Comparison of ENCODE assay signal across 1 mouse cellular context in the genomic region with DNA sequence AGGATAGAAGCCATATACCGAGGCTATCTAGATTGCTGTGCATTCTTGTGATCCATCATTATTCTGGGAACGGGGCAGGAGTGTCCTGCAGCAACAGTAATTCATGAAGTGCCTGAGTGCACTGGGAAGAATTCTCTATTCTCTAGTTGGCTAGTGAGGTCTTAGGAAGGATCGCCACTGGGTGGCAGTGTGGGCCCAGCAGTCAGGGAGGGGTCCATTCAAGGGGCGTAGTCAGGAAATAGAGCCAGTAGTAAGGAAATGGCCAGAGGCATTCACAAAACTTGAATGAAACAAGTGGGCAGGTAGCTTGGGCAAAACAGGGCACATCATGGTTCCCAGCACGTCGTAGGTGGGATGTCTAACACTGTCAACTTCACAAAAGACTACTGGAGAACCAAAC.
TF ChIP-seq lines count a peak whose summit lies in the region.

No protein-coding gene starts in this region.

TF ChIP-seq in CH12.LX, 34 proteins besides CTCF, POLR2A, EP300 and RAD21 (continued from another document):
- peak; percentile 24; the same call in 1 of the 2 replicates for TF ChIP-seq IRF4 (IDR thresholded peaks at IDR 0.05; ENCODE audit: low read depth, low read length)
- no peak for TF ChIP-seq CHD1 (IDR thresholded peaks at IDR 0.05; ENCODE audit: low read depth, low read length)
- no peak for TF ChIP-seq PAX5 (IDR thresholded peaks at IDR 0.05; ENCODE audit: low read length)
- no peak for TF ChIP-seq UBTF (IDR thresholded peaks at IDR 0.05; ENCODE audit: low read depth, low read length)
- no peak for TF ChIP-seq MEF2A (IDR thresholded peaks at IDR 0.05; ENCODE audit: borderline replicate concordance, low read depth, low read length)
- no peak for TF ChIP-seq MAX (IDR thresholded peaks at IDR 0.05; ENCODE audit: low read length)
- TF ChIP-seq ZMIZ1 (IDR thresholded peaks at IDR 0.05; ENCODE audit: low read depth, low read length) = no peak
- no peak for TF ChIP-seq USF2 (conservative IDR thresholded peaks at IDR 0.05; ENCODE audit: low read depth, low read length)
- peak; percentile 58; the same call in 1 of the 2 replicates for TF ChIP-seq NELFE (IDR thresholded peaks at IDR 0.05; ENCODE audit: low read depth, low read length)
- no peak for TF ChIP-seq TBP (conservative IDR thresholded peaks at IDR 0.05; ENCODE audit: low read depth, low read length)
- TF ChIP-seq MAZ (IDR thresholded peaks at IDR 0.05; ENCODE audit: low read depth, low read length) = peak; percentile 76; the same call in 1 of the 2 replicates
- peak; percentile 100 for TF ChIP-seq SMC3 (IDR thresholded peaks at IDR 0.05; ENCODE audit: low read depth, low read length)
- no peak for TF ChIP-seq GABPA (IDR thresholded peaks at IDR 0.05; ENCODE audit: insufficient replicate concordance, low read depth, low read length)
- no peak for TF ChIP-seq CHD2 (IDR thresholded peaks at IDR 0.05; ENCODE audit: low read length)
- no peak for TF ChIP-seq HCFC1 (IDR thresholded peaks at IDR 0.05; ENCODE audit: low read depth, low read length)
